Mouse (Mus musculus) CH12.LX (cell line): ENCODE data around the gene Btbd1.

Experiments
- CTCF ChIP-seq, 2 experiments: IDR thresholded peaks in 1 of 2; conservative IDR thresholded peaks in 1 of 2; 2 replicates each; pipeline ENCODE4 v1.5.1; 2011 to 2012; ENCODE audit warnings: low read depth in 2 of 2, low read length in 2 of 2, improper control_type of control experiment in 1 of 2, inconsistent platforms in 1 of 2, mild to moderate bottlenecking in 1 of 2, moderate library complexity in 1 of 2
- ELF1 ChIP-seq: IDR thresholded peaks from 2 replicates; pipeline ENCODE4 v1.6.1; 2014; ENCODE audit warnings: low read depth, mild to moderate bottlenecking, inconsistent platforms, low read length, improper control_type of control experiment
- EP300 ChIP-seq: IDR thresholded peaks from 2 replicates; pipeline ENCODE4 v1.6.1; 2011; ENCODE audit warnings: low read length, improper control_type of control experiment
- ETS1 ChIP-seq: conservative IDR thresholded peaks from 2 replicates; pipeline ENCODE4 v1.6.1; 2012; ENCODE audit warnings: low read depth, mild to moderate bottlenecking, inconsistent platforms, low read length, improper control_type of control experiment, moderate library complexity
- MAZ ChIP-seq: IDR thresholded peaks from 2 replicates; pipeline ENCODE4 v1.6.1; 2012; ENCODE audit warnings: low read depth, mild to moderate bottlenecking, inconsistent platforms, low read length, improper control_type of control experiment, moderate library complexity
- MEF2A ChIP-seq: IDR thresholded peaks from 2 replicates; pipeline ENCODE4 v1.6.1; 2014; ENCODE audit warnings: low read depth, mild to moderate bottlenecking, inconsistent platforms, low read length, improper control_type of control experiment, borderline replicate concordance
- MYC ChIP-seq: IDR thresholded peaks from 2 replicates; pipeline ENCODE4 v1.6.1; 2011; ENCODE audit warnings: low read depth, mild to moderate bottlenecking, improper control_type of control experiment, low read length
- NELFE ChIP-seq: IDR thresholded peaks from 2 replicates; pipeline ENCODE4 v1.6.1; 2011; ENCODE audit warnings: low read depth, low read length, improper control_type of control experiment
- POLR2A ChIP-seq: IDR thresholded peaks from 2 replicates; pipeline ENCODE4 v1.6.1; 2011; ENCODE audit warnings: low read depth, mild to moderate bottlenecking, improper control_type of control experiment, low read length
- USF2 ChIP-seq: conservative IDR thresholded peaks from 2 replicates; pipeline ENCODE4 v1.6.1; 2011; ENCODE audit warnings: low read depth, low read length, improper control_type of control experiment
- ZMIZ1 ChIP-seq: IDR thresholded peaks from 2 replicates; pipeline ENCODE4 v1.6.1; 2012; ENCODE audit warnings: low read depth, mild to moderate bottlenecking, inconsistent platforms, low read length, improper control_type of control experiment

GRCm38 (mm10) chr7:81875372-81875771, 46.1 kb upstream of the Btbd1 start:
- no peak for TF ChIP-seq POLR2A
- TF ChIP-seq CTCF (conservative IDR thresholded peaks at IDR 0.05 in 1 of 2, IDR thresholded peaks at IDR 0.05 in 1 of 2; ENCODE audit: low read depth in 2 of 2, low read length in 2 of 2) = no peak
- TF ChIP-seq ZMIZ1 = no peak
- no peak for TF ChIP-seq ELF1
- no peak for TF ChIP-seq EP300
- TF ChIP-seq NELFE = no peak
- no peak for TF ChIP-seq USF2
- TF ChIP-seq MEF2A = no peak
- no peak for TF ChIP-seq MYC
- TF ChIP-seq MAZ = no peak
- no peak for TF ChIP-seq ETS1
